Mouse (Mus musculus) midbrain, embryonic 15.5 days (tissue): ENCODE measurements around the gene Rnaseh2b. TPM values are rescaled to one million over a fixed set of nuclear protein-coding genes. Genes with fewer than 3 reads are reported as not detected.
A peak's percentile ranks its signal among the peaks of the same experiment; 100 is the strongest.

Experiments
- ATAC-seq: fragments of 200-750 bp; cut with Nextera tagmentation; replicated peaks from 2 replicates; pipeline ENCODE4 v1.8.0; 2017; ENCODE audit warnings: moderate TSS enrichment
- H3K27ac ChIP-seq: fragments of 300-500 bp; sonication (generic); 2 replicates; pipeline ENCODE4 v1.5.1; 2015; ENCODE audit warnings: mild to moderate bottlenecking, inconsistent platforms
- H3K27me3 ChIP-seq: fragments of 300-500 bp; sonication (generic); replicated peaks from 2 replicates; pipeline ENCODE4 v1.6.1; 2015; ENCODE audit warnings: inconsistent platforms
- H3K36me3 ChIP-seq: fragments of 300-500 bp; sonication (generic); replicated peaks from 2 replicates; pipeline ENCODE4 v1.6.1; 2015; ENCODE audit warnings: inconsistent platforms
- H3K4me1 ChIP-seq: fragments of 300-500 bp; sonication (generic); 2 replicates; pipeline ENCODE4 v1.6.1; 2015; ENCODE audit warnings: inconsistent platforms
- H3K4me2 ChIP-seq: fragments of 300-500 bp; sonication (generic); 2 replicates; pipeline ENCODE4 v1.6.1; 2015; ENCODE audit warnings: inconsistent platforms, mild to moderate bottlenecking, moderate library complexity
- H3K4me3 ChIP-seq: fragments of 300-500 bp; sonication (generic); 2 replicates; pipeline ENCODE4 v1.5.1; 2015; ENCODE audit warnings: mild to moderate bottlenecking, inconsistent platforms
- H3K9ac ChIP-seq: fragments of 300-500 bp; sonication (generic); 2 replicates; pipeline ENCODE4 v1.6.1; 2015; ENCODE audit warnings: mild to moderate bottlenecking, inconsistent platforms
- H3K9me3 ChIP-seq: fragments of 300-500 bp; sonication (generic); 2 replicates; pipeline ENCODE4 v1.6.1; 2016; ENCODE audit warnings: inconsistent platforms
- WGBS: fragments of 180-500 bp; shearing (Covaris S2); methylation state at CpG from one replicate; pipeline ENCODE4 v1.1.7; 2015; ENCODE audit warnings: mixed read lengths; 5-methylcytosine and 5-hydroxymethylcytosine counted together
- polyA plus RNA-seq: library from polyadenylated mRNA; unstranded; fragments of >200 nt; fragmentation: Nextera tagmentation; extraction: Ambion mirVana; gene quantifications from 2 replicates; pipeline ENCODE4 v1.2.1, GENCODE M21; 2015

The Rnaseh2b gene
- polyA plus RNA-seq, 1 experiment from 2014 or later: 23.2 TPM

- no peaks in the 10 kb centered on the region for H3K4me1 ChIP-seq
- H3K9ac ChIP-seq: no peak overlapping the region
- no peak overlapping the region for H3K27ac ChIP-seq
- 100% methylated on average over 2 of the region's 2 CpGs for WGBS
- no peaks in the 10 kb centered on the region for H3K36me3 ChIP-seq
- H3K9me3 ChIP-seq: no peaks in the 10 kb centered on the region; the same call in 1 of the 2 replicates
- no peaks in the 10 kb centered on the region for H3K27me3 ChIP-seq
- no peak for ATAC-seq
- no peak overlapping the region for H3K4me2 ChIP-seq
- H3K4me3 ChIP-seq: no peak overlapping the region
These were observed 87.0 kb downstream of the Rnaseh2b start for GRCm38 (mm10) chr14:62379391-62379790.

- WGBS: 66% methylated on average over 6 of the region's 6 CpGs
- H3K4me1 ChIP-seq: no peaks in the 10 kb centered on the region
- no peaks in the 10 kb centered on the region; the same call in 1 of the 2 replicates for H3K9me3 ChIP-seq
- H3K4me2 ChIP-seq: no peak overlapping the region
- H3K9ac ChIP-seq: no peak overlapping the region
- no peak overlapping the region for H3K4me3 ChIP-seq
- H3K27me3 ChIP-seq: no peaks in the 10 kb centered on the region
- H3K36me3 ChIP-seq: no peaks in the 10 kb centered on the region
- no peak for ATAC-seq
- no peak overlapping the region for H3K27ac ChIP-seq
These were observed 88.2 kb downstream of the Rnaseh2b start for GRCm38 (mm10) chr14:62380606-62381005.

- Histone ChIP-seq H3K27me3 (no peaks in the 10 kb centered on the region), H3K27ac (no peak overlapping the region), H3K36me3 (no peaks in the 10 kb centered on the region), H3K9ac (no peak overlapping the region), H3K4me1 (no peaks in the 10 kb centered on the region), H3K4me3 (no peak overlapping the region), H3K4me2 (no peak overlapping the region), H3K9me3 (no peaks in the 10 kb centered on the region)
- WGBS: 76% methylated on average over 3 of the region's 3 CpGs
- ATAC-seq: no peak
These were observed 90.7 kb downstream of the Rnaseh2b start for GRCm38 (mm10) chr14:62383109-62383508.

GRCm38 (mm10) chr14:62383786-62384299, 91.5 kb downstream of the Rnaseh2b start:
- H3K27ac ChIP-seq: no peak overlapping the region
- no peak overlapping the region for H3K4me3 ChIP-seq
- H3K36me3 ChIP-seq: no peaks in the 10 kb centered on the region
- no peaks in the 10 kb centered on the region for H3K9me3 ChIP-seq
- no peaks in the 10 kb centered on the region for H3K27me3 ChIP-seq
- ATAC-seq: no peak
- no peak overlapping the region for H3K9ac ChIP-seq
- H3K4me2 ChIP-seq: no peak overlapping the region
- H3K4me1 ChIP-seq: no peaks in the 10 kb centered on the region
- WGBS: 94% methylated on average over 3 of the region's 3 CpGs

DNA sequence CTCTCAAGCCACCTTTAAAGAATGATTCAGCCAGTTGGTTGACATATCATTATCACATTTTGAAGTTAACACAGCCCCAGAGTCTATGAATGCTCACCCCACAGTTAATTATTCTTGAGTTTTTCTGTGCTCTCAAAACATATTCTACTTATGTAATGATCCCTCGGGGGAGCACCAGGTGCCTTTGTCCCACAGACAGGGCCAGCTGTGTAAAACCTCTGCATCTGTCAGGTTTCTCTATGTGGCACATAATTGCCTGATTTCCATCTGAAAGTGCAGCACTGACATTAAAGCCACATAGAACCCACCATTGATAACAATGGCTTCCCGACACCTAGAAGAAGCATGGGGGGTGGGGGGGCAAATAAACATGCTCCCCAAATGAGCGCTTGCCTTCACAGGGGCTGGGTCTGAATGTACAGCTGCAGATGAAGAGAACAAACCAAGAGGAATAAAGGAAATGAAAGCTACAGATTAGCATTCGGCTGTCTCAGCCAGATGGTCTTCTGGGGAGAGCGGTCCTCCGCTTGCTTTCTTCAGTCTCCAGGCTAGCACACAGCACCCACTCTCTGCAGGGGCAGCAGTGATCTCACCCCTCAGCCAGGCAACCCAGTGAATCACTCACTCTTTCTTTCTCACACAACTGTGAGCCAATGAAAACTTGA, 96.8 kb downstream of the Rnaseh2b start:
- Histone ChIP-seq H3K9ac (no peak overlapping the region), H3K4me3 (no peak overlapping the region), H3K9me3 (no peaks in the 10 kb centered on the region), H3K4me2 (peak overlapping the region; percentile 32), H3K36me3 (no peaks in the 10 kb centered on the region), H3K27me3 (no peaks in the 10 kb centered on the region), H3K27ac (peak overlapping the region; percentile 67), H3K4me1 (peaks cover 11% of the 10 kb centered on the region)
- WGBS: 15% methylated on average over 6 of the region's 6 CpGs
- ATAC-seq: peak; percentile 87

GRCm38 (mm10) chr14:62389729-62390536, 97.5 kb downstream of the Rnaseh2b start:
- ATAC-seq: peak; percentile 63
- Histone ChIP-seq H3K27me3 (no peaks in the 10 kb centered on the region), H3K9ac (no peak overlapping the region), H3K4me3 (no peak overlapping the region), H3K4me2 (peak overlapping the region; percentile 32), H3K27ac (peak overlapping the region; percentile 67), H3K9me3 (no peaks in the 10 kb centered on the region), H3K36me3 (no peaks in the 10 kb centered on the region), H3K4me1 (peaks cover 11% of the 10 kb centered on the region)
- 59% methylated on average over 9 of the region's 9 CpGs for WGBS

- no peak overlapping the region for H3K4me2 ChIP-seq
- no peak for ATAC-seq
These were observed 100.4 kb downstream of the Rnaseh2b start for GRCm38 (mm10) chr14:62392754-62393153.

DNA sequence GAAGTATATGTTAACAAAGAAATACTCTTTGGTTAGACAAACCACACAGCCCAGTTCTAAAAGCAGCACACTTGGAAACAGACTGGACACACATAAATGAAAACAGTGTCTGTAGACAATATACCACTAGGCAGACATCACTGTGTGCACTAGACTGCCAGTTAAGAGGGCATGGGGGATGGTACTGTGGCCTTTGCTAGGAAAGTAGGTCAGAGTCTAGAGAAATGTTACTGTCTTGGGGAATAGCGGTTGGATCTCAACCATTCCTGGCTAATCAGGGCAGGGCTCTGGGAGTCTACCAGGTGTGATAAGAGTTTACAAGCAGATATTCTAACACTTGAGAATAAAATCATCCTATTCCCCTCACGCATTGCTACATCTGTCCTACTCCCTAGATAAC, 103.0 kb downstream of the Rnaseh2b start:
- no peak for ATAC-seq

More at GRCm38 (mm10) chr14:62392754-62393153, 100.4 kb downstream of the Rnaseh2b start:
- no peak overlapping the region for H3K27ac ChIP-seq
- peaks cover 11% of the 10 kb centered on the region for H3K4me1 ChIP-seq
- H3K36me3 ChIP-seq: no peaks in the 10 kb centered on the region
- no peak overlapping the region for H3K4me3 ChIP-seq
- no peaks in the 10 kb centered on the region for H3K9me3 ChIP-seq
- no peaks in the 10 kb centered on the region for H3K27me3 ChIP-seq
- WGBS: 76% methylated on average over 4 of the region's 4 CpGs
- H3K9ac ChIP-seq: no peak overlapping the region

DNA sequence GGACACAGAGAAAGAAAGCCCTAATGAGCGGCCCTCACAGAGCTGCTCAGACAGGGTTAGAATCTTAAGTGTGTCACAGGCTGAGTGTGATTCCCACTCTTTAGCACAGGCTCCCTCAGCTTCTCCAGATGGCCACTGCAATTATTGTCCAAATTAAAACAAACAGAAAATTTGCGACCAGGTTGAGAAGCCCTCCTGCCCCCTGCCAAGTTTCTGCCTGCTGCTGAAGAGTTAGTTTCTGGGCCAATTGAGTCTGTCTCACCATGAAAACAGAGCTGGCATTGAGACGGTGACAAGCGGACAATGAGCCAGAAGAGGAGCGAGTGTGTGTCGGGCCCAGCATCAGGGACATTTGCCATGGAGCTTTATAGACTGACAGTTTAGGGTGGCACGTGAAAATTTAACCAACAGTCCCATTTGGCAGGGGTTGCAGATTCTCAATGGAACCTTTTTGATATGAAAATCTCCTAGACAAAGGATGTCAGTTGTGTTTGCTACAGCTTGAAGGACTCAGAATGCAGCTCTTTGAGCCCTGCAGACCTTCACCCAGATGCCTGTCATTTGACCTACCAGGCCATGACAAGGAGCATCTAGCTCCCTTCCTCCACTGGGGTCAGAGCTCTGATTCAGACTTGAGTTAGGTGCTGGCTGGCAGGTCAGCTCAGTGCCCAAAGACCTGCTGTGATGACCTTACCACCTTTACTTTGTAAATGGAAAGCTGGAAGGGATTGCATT, 123.8 kb downstream of the Rnaseh2b start:
- Histone ChIP-seq H3K27ac (peak overlapping the region; percentile 75), H3K4me2 (no peak overlapping the region), H3K36me3 (no peaks in the 10 kb centered on the region), H3K4me3 (no peak overlapping the region), H3K9ac (no peak overlapping the region), H3K4me1 (peaks cover 14% of the 10 kb centered on the region; the same call in 1 of the 2 replicates), H3K9me3 (no peaks in the 10 kb centered on the region), H3K27me3 (no peaks in the 10 kb centered on the region)
- peak; percentile 91 for ATAC-seq
- WGBS: 13% methylated on average over 7 of the region's 7 CpGs

More for the DNA sequence above, 103.0 kb downstream of the Rnaseh2b start:
- Histone ChIP-seq H3K27me3 (no peaks in the 10 kb centered on the region), H3K4me1 (no peaks in the 10 kb centered on the region), H3K4me3 (no peak overlapping the region), H3K9me3 (no peaks in the 10 kb centered on the region), H3K4me2 (no peak overlapping the region), H3K36me3 (no peaks in the 10 kb centered on the region), H3K27ac (no peak overlapping the region), H3K9ac (no peak overlapping the region)
- 87% methylated on average over 2 of the region's 2 CpGs for WGBS

- H3K27me3 ChIP-seq: no peaks in the 10 kb centered on the region
- H3K4me1 ChIP-seq: peaks cover 14% of the 10 kb centered on the region; the same call in 1 of the 2 replicates
- no peaks in the 10 kb centered on the region for H3K36me3 ChIP-seq
- peak overlapping the region; percentile 43 for H3K27ac ChIP-seq
- peak; percentile 73 for ATAC-seq
- H3K9me3 ChIP-seq: no peaks in the 10 kb centered on the region
- 30% methylated on average over 1 of the region's 1 CpGs for WGBS
- no peak overlapping the region for H3K4me3 ChIP-seq
- no peak overlapping the region for H3K4me2 ChIP-seq
- no peak overlapping the region for H3K9ac ChIP-seq
These were observed 124.3 kb downstream of the Rnaseh2b start for GRCm38 (mm10) chr14:62416742-62417134.

DNA sequence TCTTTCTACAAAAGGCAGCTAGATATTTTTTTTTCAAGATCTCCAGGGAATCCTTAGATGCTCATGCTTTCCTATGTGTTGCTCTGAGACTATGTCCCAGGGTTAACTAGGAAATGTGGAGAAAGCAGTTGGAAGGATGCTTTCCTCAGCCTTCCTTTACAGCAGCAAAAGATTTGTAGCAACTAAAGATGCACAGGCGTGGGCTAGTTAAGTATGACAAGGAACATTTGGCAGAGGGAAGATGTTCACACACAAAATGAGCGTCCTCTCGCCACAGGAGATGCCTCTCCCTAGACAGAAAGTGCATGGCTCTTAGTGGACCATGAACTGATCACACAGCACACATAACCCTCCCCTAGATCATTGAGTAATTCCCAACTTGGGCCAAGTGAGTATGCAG, 125.1 kb downstream of the Rnaseh2b start:
- H3K36me3 ChIP-seq: no peaks in the 10 kb centered on the region
- no peaks in the 10 kb centered on the region for H3K9me3 ChIP-seq
- ATAC-seq: no peak
- 91% methylated on average over 3 of the region's 3 CpGs for WGBS
- H3K27ac ChIP-seq: peak overlapping the region; percentile 43; the same call in 1 of the 2 replicates
- peaks cover 14% of the 10 kb centered on the region; the same call in 1 of the 2 replicates for H3K4me1 ChIP-seq
- H3K4me3 ChIP-seq: no peak overlapping the region
- no peak overlapping the region for H3K9ac ChIP-seq
- no peaks in the 10 kb centered on the region for H3K27me3 ChIP-seq
- H3K4me2 ChIP-seq: no peak overlapping the region

- WGBS: 67% methylated on average over 4 of the region's 4 CpGs
- H3K4me3 ChIP-seq: no peak overlapping the region
- H3K9ac ChIP-seq: no peak overlapping the region
- 0 out of 2 replicates have a peak, but pooled peaks cover under 1% of the 10 kb centered on the region for H3K4me1 ChIP-seq
- H3K9me3 ChIP-seq: no peaks in the 10 kb centered on the region
- no peak overlapping the region for H3K4me2 ChIP-seq
- no peaks in the 10 kb centered on the region for H3K36me3 ChIP-seq
- H3K27ac ChIP-seq: no peak overlapping the region
- H3K27me3 ChIP-seq: no peaks in the 10 kb centered on the region
- no peak for ATAC-seq
These were observed 129.9 kb downstream of the Rnaseh2b start for GRCm38 (mm10) chr14:62422265-62422664.
